Mouse (Mus musculus) R1 (cell line): ENCODE measurements at regions not wholly inside any gene's neighbourhood (a gene's known extent, or its start where the extent isn't known, plus 50 kb on each side); places are given as distances from the start of the nearest gene placed in this dataset.
A peak's percentile ranks its signal among the peaks of the same experiment; 100 is the strongest.

ENCODE experiments used
- DNase-seq: peaks from one replicate; pipeline ENCODE4 v3.0.0-alpha.2; 2018; ENCODE audit warnings: low read depth, low spot score

GRCm38 (mm10) chr1:42471846-42472494 lies 223.6 kb upstream of the Pou3f3 start:
- DNase-seq: no peak

GRCm38 (mm10) chr1:42472495-42473230 lies 222.9 kb upstream of the Pou3f3 start:
- DNase-seq: no peak

GRCm38 (mm10) chr1:42474197-42474596 lies 221.4 kb upstream of the Pou3f3 start:
- DNase-seq: no peak

GRCm38 (mm10) chr1:42474831-42475230 lies 220.7 kb upstream of the Pou3f3 start:
- no peak for DNase-seq

- DNase-seq: no peak
Measured at GRCm38 (mm10) chr1:42475629-42476028, 219.9 kb upstream of the Pou3f3 start.

- no peak for DNase-seq
Measured at GRCm38 (mm10) chr1:42480348-42480920, 215.1 kb upstream of the Pou3f3 start.

- no peak for DNase-seq
Measured at GRCm38 (mm10) chr1:42489563-42489962, 206.0 kb upstream of the Pou3f3 start.

- DNase-seq: peak; percentile 18
Measured at GRCm38 (mm10) chr1:42490856-42491643, 204.5 kb upstream of the Pou3f3 start.

- DNase-seq: peak; percentile 28
Measured at GRCm38 (mm10) chr1:42491644-42492277, 203.8 kb upstream of the Pou3f3 start.

- DNase-seq: no peak
Measured at GRCm38 (mm10) chr1:42496022-42496421, 199.5 kb upstream of the Pou3f3 start.

- DNase-seq: no peak
Measured at GRCm38 (mm10) chr1:42496433-42496832, 199.1 kb upstream of the Pou3f3 start.

- no peak for DNase-seq
Measured at GRCm38 (mm10) chr1:42498901-42499300, 196.7 kb upstream of the Pou3f3 start.

GRCm38 (mm10) chr1:42504491-42504890 lies 191.1 kb upstream of the Pou3f3 start:
- DNase-seq: no peak

- DNase-seq: no peak
Measured at GRCm38 (mm10) chr1:42505048-42505729, 190.4 kb upstream of the Pou3f3 start.

- DNase-seq: no peak
Measured at GRCm38 (mm10) chr1:42514417-42514816, 181.2 kb upstream of the Pou3f3 start.

GRCm38 (mm10) chr1:42524401-42524800 lies 171.2 kb upstream of the Pou3f3 start:
- no peak for DNase-seq

GRCm38 (mm10) chr1:42527746-42528476 lies 167.7 kb upstream of the Pou3f3 start:
- no peak for DNase-seq

- DNase-seq: no peak
Measured at GRCm38 (mm10) chr1:42532908-42533307, 162.7 kb upstream of the Pou3f3 start.

GRCm38 (mm10) chr1:42539066-42539539 lies 156.5 kb upstream of the Pou3f3 start:
- no peak for DNase-seq
